Mouse (Mus musculus): ENCODE measurements around the gene Syce1. TPM values are rescaled to one million over a fixed set of nuclear protein-coding genes. Genes with fewer than 3 reads are reported as not detected.
A peak's percentile ranks its signal among the peaks of the same experiment; 100 is the strongest.

Gene Syce1
- not detected in 2 replicates for total RNA-seq (2021)
- long read RNA-seq: 0 reads

DNA sequence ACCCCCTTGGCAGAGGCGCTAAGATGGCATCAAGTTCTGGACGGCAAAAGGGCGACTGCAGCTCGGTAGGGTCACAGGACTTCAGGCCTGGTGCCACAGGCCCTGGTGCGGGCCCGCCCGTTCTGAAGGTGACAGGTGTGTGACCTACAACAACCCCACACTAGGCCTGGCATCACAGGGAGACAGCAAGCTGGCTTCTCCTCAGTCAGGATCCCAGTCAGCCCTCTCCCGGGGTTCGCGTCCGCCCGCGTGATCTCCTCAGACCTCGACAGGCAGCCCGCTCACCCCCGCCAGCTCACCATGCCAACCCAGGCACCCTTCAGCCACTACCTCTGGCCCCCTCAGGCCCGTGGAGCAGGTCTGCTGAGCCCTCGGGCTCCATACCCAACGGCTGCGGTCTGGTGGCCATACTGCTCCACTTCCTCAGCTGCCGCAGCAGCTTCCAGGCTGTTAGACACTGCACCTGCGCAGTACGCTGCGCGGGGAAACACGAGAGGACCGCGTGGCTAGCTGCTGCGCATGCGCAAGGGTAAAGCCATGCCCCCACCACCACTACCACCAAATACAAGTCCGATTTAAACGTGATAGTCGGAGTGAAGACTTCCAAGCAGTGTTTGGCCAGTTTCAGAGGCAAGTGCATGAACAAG lies at the start of gene Syce1:
Gene Syce1 (minus strand): TSS at position 447 of the 647 bp plus-strand sequence.
- DNase-seq: no peak

- DNase-seq: no peak
Measured at GRCm38 (mm10) chr7:140836243-140837115, 48.8 kb upstream of the Syce1 start.

DNA sequence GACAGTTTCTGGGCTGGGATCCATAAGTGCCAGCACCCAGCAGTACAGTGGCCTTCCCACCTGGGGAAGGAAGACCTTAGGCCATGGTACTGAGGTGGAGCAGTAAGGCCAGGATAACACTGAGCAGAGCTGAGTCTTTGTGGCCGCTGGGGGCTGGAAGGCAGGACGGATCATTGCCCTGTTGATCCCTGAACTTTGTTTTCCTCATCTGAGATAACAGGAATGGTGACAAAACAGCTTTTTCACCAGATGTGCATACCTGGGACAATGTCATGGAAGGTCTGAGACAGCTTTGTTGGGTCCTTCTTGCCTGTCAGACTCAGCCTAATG lies 48.1 kb upstream of the Syce1 start:
- DNase-seq: no peak

GRCm38 (mm10) chr7:140834968-140835757 lies 47.5 kb upstream of the Syce1 start, which contains the start of gene Urah:
Urah (plus strand) TSS chr7:140835018.
- peak; percentile 51 for DNase-seq

DNA sequence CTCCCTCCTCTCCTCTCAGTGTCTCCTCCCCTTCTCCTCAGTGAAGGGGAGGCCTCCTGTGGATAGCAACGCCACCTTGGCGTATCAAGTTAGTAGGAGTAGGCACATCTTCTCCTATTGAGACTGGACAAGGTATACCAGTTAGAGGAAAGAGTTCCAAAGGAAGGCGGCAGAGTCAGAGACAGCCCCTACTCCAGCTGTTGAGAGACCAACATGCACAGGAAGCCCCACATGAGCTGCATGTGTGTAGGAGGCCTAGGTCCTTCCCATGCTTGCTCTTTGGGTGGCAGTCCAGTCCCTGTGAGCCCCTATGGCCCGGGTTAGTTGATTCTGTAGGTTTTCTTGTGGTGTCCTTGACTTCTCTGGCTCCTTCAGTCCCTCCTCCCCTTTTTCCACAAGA lies 45.7 kb upstream of the Syce1 start:
- no peak for DNase-seq

- no peak for DNase-seq
Measured at GRCm38 (mm10) chr7:140831447-140831846, 43.8 kb upstream of the Syce1 start.

DNA sequence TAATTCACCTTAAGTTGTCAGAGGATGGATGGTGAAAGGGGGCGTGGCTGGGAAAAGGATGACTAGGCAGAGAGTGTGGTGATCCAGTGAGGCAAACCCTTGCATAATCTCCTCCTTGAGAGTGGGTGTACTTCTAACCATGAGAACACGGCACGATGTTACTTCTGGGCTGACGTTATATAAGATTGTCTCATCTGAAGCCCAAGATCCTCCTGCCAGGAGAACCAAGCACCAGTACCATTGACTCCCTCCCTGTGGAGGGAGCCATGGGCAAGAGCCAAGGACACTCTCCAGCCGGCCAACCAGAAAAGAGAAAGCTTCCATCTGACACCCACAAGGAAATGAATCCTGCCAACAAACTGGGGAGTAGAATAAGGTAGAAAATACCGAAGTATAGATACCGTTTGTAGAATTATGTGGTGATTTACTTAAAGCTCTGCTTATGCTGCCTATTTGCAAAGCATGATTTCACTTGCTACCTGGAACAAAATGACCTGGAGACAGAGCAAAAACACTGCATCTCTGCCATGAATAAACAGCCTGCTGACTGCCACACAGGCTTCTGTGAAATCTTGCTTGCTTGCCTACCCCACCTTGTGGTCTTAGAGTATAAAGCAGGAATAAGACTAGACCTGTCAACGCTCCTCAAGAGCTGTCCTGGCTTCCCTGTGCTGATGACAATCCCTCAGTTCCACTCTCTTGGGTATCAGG lies 40.7 kb upstream of the Syce1 start:
- no peak for DNase-seq

DNA sequence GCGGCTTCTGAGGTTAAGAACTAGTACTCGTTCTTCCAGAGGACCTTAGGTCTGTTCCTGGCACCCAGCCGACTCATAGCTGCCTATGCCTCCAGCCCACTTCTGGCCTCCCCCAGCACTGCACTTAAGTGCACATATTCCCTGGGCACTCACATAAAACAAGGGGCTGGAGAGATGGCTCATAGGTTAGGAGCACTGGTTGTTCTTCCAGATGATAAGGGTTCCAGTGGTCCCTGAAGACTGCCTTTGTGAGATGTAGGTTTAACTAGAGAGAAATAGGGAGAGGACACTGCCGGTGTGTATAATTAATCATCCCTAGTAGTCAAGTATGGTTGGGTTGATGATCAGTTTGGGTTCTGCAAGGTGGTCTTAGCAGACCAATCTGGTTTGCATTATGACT lies 35.1 kb upstream of the Syce1 start:
- DNase-seq: no peak

- peak; percentile 45 for DNase-seq
Measured at GRCm38 (mm10) chr7:140821653-140822329, 34.1 kb upstream of the Syce1 start, which contains the start of gene Zfp941. Zfp941 (minus strand) TSS chr7:140822178.

GRCm38 (mm10) chr7:140821305-140821652 lies 33.6 kb upstream of the Syce1 start:
- no peak for DNase-seq

GRCm38 (mm10) chr7:140820173-140820572 lies 32.5 kb upstream of the Syce1 start:
- DNase-seq: no peak

DNA sequence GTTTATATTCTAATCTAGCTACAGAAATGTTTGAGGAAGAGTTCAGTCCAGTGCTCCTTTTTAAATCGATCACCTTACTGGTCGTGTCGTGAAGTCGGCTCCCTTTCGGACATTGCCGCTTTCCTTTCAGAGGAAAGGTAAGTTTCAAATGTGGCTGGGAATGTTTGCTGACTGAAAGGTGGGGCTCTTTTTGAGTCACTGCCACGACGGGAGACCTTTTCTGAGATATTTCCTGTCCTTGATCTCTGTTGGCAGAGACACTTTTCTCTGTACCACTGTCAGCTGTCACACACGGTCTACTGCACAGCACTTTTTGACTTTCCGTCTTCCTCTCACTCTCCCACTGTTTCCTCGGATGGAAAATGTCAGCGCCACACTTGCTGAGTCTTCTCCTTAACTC lies 25.2 kb upstream of the Syce1 start:
- no peak for DNase-seq

DNA sequence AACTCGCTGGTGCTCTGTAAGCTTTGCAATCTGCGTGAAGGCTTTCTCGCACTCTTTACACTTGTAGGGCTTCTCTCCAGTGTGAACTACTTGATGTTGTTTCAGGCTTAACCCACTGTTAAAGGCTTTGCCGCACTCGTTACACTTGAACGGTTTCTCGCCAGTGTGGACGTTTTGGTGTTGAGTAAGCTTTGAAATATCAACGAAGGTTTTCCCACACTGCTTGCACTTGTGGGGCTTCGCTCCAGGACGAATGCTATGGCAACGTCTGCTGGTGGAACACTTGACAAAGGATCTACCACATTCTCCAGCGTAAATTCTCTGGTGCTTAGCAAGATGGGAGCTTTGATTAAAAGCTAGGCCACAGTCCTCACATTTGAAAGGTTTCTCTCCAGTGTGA lies 24.1 kb upstream of the Syce1 start:
- DNase-seq: no peak

DNA sequence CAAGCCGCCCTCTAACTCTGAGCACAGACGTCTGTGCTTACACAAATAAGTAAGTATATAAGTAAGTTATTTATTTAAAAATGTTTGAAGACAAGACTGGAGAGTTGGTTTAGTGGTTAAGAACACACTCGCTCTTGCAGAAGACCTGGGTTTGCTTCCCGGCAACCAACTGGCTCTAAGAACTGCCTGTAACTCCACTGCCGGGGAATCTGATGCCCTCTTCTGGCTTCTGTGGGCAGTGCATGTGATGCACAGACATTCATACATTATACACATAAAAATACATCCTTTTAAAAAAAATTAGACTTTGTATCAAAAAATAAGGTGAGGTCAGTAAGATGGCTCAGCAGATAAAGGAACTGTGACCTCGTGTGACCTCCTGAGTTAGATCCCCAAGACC lies 22.8 kb upstream of the Syce1 start:
- DNase-seq: no peak

DNA sequence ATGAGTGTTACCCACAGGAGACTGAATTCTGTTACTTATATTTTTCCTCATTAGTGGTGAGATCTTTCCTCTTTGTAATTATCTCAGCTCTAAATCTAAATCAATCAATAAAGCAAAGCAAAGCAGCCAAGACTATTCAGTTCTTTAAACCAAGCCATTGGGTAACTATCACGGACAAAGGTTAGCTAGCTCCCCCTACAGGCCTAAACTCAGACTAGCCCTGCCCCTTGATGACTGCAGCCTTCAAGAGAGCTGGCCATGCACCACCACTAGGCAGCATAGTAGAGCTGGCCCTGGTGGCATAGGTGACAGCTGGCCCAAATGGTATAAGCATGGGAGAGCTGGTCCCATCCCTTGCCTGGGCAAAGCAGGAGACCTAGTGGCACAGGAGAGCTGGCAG lies 18.1 kb upstream of the Syce1 start:
- DNase-seq: peak; percentile 56

GRCm38 (mm10) chr7:140802629-140803028 lies 15.0 kb upstream of the Syce1 start:
- no peak for DNase-seq

DNA sequence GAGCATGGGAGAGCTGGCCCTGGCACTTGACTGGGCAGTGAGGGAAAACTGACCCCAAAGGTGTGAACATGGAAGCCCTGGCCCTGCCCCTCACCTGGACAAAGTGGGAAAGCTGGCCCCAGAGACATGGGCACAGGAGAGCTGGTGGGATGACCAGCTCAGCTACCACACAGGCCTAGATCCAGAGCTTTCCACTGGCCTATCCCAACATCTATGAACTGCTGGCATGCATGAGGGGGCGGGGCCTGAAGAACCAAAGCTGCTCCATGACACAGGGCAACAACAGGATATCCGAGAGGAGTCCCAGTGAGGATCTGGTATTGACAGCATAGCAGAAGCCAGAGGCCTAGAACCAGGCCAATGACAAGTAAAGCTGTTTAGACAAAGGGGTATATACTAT lies 10.6 kb upstream of the Syce1 start:
- DNase-seq: no peak

DNA sequence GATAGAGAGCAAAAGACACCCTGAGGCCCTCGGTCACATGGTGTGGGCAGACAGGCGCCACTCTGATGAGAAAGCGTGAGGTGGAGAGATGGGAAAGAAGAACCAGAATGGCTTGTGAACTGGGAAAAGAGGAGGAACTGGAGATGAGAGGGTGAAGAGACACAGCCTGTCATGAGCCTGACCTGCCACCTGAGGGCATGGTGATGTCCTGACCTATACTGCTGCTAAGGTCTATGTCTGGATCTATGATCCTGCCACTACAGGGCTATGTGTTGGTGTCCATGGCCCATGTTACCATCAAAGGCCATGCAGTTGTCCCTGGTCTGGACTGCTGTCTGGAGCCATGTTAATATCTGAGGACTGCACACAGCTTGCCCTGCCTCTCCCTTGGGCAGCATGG lies 10.0 kb upstream of the Syce1 start:
- DNase-seq: no peak

GRCm38 (mm10) chr7:140793541-140793940 lies 5.9 kb upstream of the Syce1 start:
- no peak for DNase-seq

DNA sequence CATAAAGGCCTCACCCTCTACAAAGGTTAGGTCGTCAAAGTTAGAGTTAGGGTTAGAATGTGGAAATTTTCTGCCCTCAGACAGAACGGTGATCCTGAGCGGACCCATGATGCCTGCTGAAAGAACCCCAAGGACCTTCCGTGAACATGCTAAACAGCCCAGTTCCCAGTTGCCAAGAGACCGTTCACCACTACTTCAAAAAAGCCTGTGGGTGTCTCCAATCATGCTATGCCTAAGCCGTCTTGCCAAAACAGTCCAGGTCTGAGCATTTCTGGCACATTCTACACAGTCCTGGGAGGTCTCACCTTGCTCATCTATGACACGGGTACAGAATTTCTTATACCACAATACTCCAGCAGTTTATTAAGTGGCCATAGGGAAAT lies 392 bp upstream of the Syce1 start:
- DNase-seq: no peak

- DNase-seq: no peak
Measured at GRCm38 (mm10) chr7:140780548-140780947, 7.1 kb downstream of the Syce1 start.

Data from adrenal gland, postnatal 25 days (tissue).